Mouse (Mus musculus) embryonic facial prominence, embryonic 14.5 days (tissue): ENCODE results near the gene Slc11a1. TPM values are rescaled to one million over a fixed set of nuclear protein-coding genes. Genes with fewer than 3 reads are reported as not detected.

ENCODE experiments used
- ATAC-seq: fragments of 200-750 bp; cut with Nextera tagmentation; 2 replicates; pipeline ENCODE4 v1.8.0; 2017; ENCODE audit warnings: low read depth, moderate number of reproducible peaks, moderate TSS enrichment
- DNase-seq: peaks from one replicate; pipeline ENCODE4 v3.0.0-alpha.2; 2015; ENCODE audit warnings: low spot score
- H3K27ac ChIP-seq: fragments of 300-500 bp; sonication (generic); replicated peaks from 2 replicates; pipeline ENCODE4 v1.5.1; 2014; ENCODE audit warnings: low read depth, mild to moderate bottlenecking, low read length, moderate library complexity
- H3K27me3 ChIP-seq: fragments of 300-500 bp; sonication (generic); replicated peaks from 2 replicates; pipeline ENCODE4 v1.6.1; 2014; ENCODE audit warnings: low read length; ENCODE audit not compliant: control insufficient read depth, insufficient read depth
- H3K36me3 ChIP-seq: fragments of 300-500 bp; sonication (generic); 2 replicates; pipeline ENCODE4 v1.6.1; 2014; ENCODE audit warnings: low read length, mixed read lengths; ENCODE audit not compliant: control insufficient read depth, insufficient read depth
- H3K4me1 ChIP-seq: fragments of 300-500 bp; sonication (generic); 2 replicates; pipeline ENCODE4 v1.6.1; 2014; ENCODE audit warnings: antibody characterized with exemption, low read length; ENCODE audit not compliant: control insufficient read depth, insufficient read depth
- H3K4me2 ChIP-seq: fragments of 300-500 bp; sonication (generic); 2 replicates; pipeline ENCODE4 v1.6.1; 2014; ENCODE audit warnings: low read depth, mild to moderate bottlenecking, low read length, moderate library complexity, mixed read lengths
- H3K4me3 ChIP-seq: fragments of 300-500 bp; sonication (generic); 2 replicates; pipeline ENCODE4 v1.5.1; 2014; ENCODE audit warnings: low read depth, mild to moderate bottlenecking, low read length
- H3K9ac ChIP-seq: fragments of 300-500 bp; sonication (generic); 2 replicates; pipeline ENCODE4 v1.6.1; 2014; ENCODE audit warnings: low read depth, mild to moderate bottlenecking, low read length, moderate library complexity, mixed read lengths
- H3K9me3 ChIP-seq: fragments of 300-500 bp; sonication (generic); 2 replicates; pipeline ENCODE4 v1.6.1; 2016; ENCODE audit warnings: low read length; ENCODE audit not compliant: control insufficient read depth
- WGBS: fragments of 180-500 bp; shearing (Covaris S2); extraction: QIAGEN DNeasy Blood & Tissue Kit; methylation state at CpG from one replicate; pipeline ENCODE4 v1.1.7; 2014; 5-methylcytosine and 5-hydroxymethylcytosine counted together
- polyA plus RNA-seq: library from polyadenylated mRNA; unstranded; fragments of >200 nt; fragmentation: Nextera tagmentation; extraction: Ambion mirVana; gene quantifications from 2 replicates; pipeline ENCODE4 v1.2.1, GENCODE M21; 2014

Gene Slc11a1
- polyA plus RNA-seq, 1 experiment from 2014 or later: 5.6 TPM

GRCm38 (mm10) chr1:74362325-74363229 lies 12.4 kb upstream of the Slc11a1 start:
- 0 out of 2 replicates have a peak overlapping the region, but pooled peaks have one; percentile 4 for H3K27ac ChIP-seq

DNA sequence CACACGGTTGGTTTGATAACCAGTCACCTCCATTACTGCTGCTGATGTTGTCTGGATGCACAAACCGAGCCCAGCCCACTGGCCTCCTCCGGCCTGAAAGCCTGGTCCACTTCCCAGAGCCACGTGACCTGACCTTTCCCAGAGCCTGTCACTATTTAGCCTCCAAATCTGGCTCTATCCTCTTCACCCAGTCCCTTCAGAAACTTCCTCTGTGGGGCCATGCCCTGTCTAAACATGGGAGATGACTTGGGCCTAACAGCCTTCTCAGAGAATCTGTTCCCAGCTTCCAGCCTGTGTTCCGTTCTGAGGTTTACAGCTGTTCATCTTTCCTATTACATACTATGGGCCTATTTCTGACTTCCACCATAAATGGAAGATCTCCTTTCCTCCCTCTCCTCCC lies 11.6 kb upstream of the Slc11a1 start:
- no peak overlapping the region for H3K4me3 ChIP-seq
- no peaks in the 10 kb centered on the region; the same call in 1 of the 2 replicates for H3K4me1 ChIP-seq
- 67% methylated on average over 5 of the region's 5 CpGs for WGBS
- H3K27ac ChIP-seq: no peak overlapping the region
- no peaks in the 10 kb centered on the region for H3K36me3 ChIP-seq
- no peak for ATAC-seq
- H3K27me3 ChIP-seq: 0 out of 2 replicates have a peak, but pooled peaks cover 2% of the 10 kb centered on the region
- H3K9ac ChIP-seq: no peak overlapping the region
- DNase-seq: no peak
- no peaks in the 10 kb centered on the region for H3K9me3 ChIP-seq
- no peak overlapping the region for H3K4me2 ChIP-seq

More at GRCm38 (mm10) chr1:74362325-74363229, 12.4 kb upstream of the Slc11a1 start:
- H3K36me3 ChIP-seq: no peaks in the 10 kb centered on the region
- peak overlapping the region; percentile 14; the same call in 1 of the 2 replicates for H3K4me2 ChIP-seq
- no peaks in the 10 kb centered on the region; the same call in 1 of the 2 replicates for H3K4me1 ChIP-seq
- ATAC-seq (0 out of 2 replicates have a peak, but pooled peaks have one; percentile 35), DNase-seq (peak; percentile 27)
- 0 out of 2 replicates have a peak, but pooled peaks cover 2% of the 10 kb centered on the region for H3K27me3 ChIP-seq
- 0 out of 2 replicates have a peak overlapping the region, but pooled peaks have one; percentile 19 for H3K9ac ChIP-seq
- H3K9me3 ChIP-seq: no peaks in the 10 kb centered on the region
- no peak overlapping the region for H3K4me3 ChIP-seq
- 64% methylated on average over 17 of the region's 17 CpGs for WGBS

- Histone ChIP-seq H3K9ac (no peak overlapping the region), H3K27ac (no peak overlapping the region), H3K4me2 (no peak overlapping the region), H3K36me3 (no peaks in the 10 kb centered on the region), H3K4me3 (no peak overlapping the region), H3K9me3 (no peaks in the 10 kb centered on the region), H3K4me1 (no peaks in the 10 kb centered on the region; the same call in 1 of the 2 replicates), H3K27me3 (0 out of 2 replicates have a peak, but pooled peaks cover 2% of the 10 kb centered on the region)
- DNase-seq (no peak), ATAC-seq (no peak)
- WGBS: 73% methylated on average over 8 of the region's 8 CpGs
Measured at GRCm38 (mm10) chr1:74364270-74364669, 10.7 kb upstream of the Slc11a1 start.

GRCm38 (mm10) chr1:74367886-74368645 lies 6.9 kb upstream of the Slc11a1 start:
- ATAC-seq (peak; percentile 92), DNase-seq (peak; percentile 79)
- peak overlapping the region; percentile 68 for H3K4me2 ChIP-seq
- WGBS: 19% methylated on average over 34 of the region's 34 CpGs
- no peaks in the 10 kb centered on the region for H3K9me3 ChIP-seq
- no peaks in the 10 kb centered on the region; the same call in 1 of the 2 replicates for H3K4me1 ChIP-seq
- H3K9ac ChIP-seq: peak overlapping the region; percentile 51
- H3K27me3 ChIP-seq: 0 out of 2 replicates have a peak, but pooled peaks cover 2% of the 10 kb centered on the region
- H3K36me3 ChIP-seq: no peaks in the 10 kb centered on the region
- no peak overlapping the region for H3K27ac ChIP-seq
- H3K4me3 ChIP-seq: peak overlapping the region; percentile 33

DNA sequence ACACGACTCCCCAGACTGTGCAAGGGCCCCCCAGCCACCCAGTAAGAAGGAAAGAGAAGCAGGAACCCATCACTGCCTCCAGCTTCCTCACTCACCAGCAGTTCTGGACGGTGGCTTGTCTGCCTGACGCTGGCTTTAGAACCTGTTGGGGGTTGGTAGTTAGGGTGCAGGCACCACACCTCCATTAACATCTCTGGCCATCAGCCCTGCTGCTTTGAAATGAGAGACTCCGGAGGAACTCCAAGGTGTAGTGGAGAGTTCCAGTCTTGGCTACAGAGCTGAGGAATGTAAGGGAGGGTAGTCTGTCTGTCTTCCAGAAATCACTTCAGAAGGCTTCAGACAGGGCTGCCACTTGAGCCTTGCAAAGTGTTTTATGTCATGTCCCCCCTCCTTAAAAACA lies 5.0 kb upstream of the Slc11a1 start:
- no peak overlapping the region for H3K4me2 ChIP-seq
- H3K9me3 ChIP-seq: no peaks in the 10 kb centered on the region
- H3K4me3 ChIP-seq: no peak overlapping the region
- no peaks in the 10 kb centered on the region for H3K36me3 ChIP-seq
- no peaks in the 10 kb centered on the region; the same call in 1 of the 2 replicates for H3K4me1 ChIP-seq
- H3K27me3 ChIP-seq: 0 out of 2 replicates have a peak, but pooled peaks cover 2% of the 10 kb centered on the region
- no peak overlapping the region for H3K9ac ChIP-seq
- WGBS: 48% methylated on average over 4 of the region's 4 CpGs
- ATAC-seq (no peak), DNase-seq (no peak)
- H3K27ac ChIP-seq: no peak overlapping the region

DNA sequence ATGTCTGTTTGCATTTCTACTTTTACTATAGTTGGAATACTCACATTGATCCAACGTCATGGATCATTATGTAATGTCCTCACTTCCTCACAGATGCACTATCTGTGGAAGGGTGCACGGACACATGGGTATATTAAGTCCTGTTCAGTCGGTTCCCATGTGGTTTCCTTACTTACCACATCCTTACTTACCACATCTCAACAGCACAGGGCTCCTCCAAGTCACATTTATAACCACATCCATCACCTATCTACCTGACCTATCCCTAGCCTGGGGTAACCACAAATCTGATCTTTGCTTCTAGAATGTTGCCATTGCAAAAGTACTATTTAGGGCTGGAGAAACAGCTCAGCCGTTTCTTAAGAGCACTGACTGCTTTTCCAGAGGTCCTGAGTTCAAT lies 1.6 kb upstream of the Slc11a1 start:
- no peaks in the 10 kb centered on the region for H3K9me3 ChIP-seq
- no peak overlapping the region for H3K4me3 ChIP-seq
- DNase-seq (no peak), ATAC-seq (no peak)
- no peaks in the 10 kb centered on the region for H3K36me3 ChIP-seq
- H3K4me1 ChIP-seq: no peaks in the 10 kb centered on the region
- H3K9ac ChIP-seq: no peak overlapping the region
- WGBS: 70% methylated on average over 4 of the region's 4 CpGs
- H3K27ac ChIP-seq: no peak overlapping the region
- H3K27me3 ChIP-seq: no peaks in the 10 kb centered on the region
- H3K4me2 ChIP-seq: no peak overlapping the region

- H3K9ac ChIP-seq: no peak overlapping the region
- DNase-seq (no peak), ATAC-seq (no peak)
- H3K4me2 ChIP-seq: no peak overlapping the region
- H3K4me3 ChIP-seq: no peak overlapping the region
- WGBS: 80% methylated on average over 10 of the region's 10 CpGs
- no peaks in the 10 kb centered on the region for H3K27me3 ChIP-seq
- H3K27ac ChIP-seq: no peak overlapping the region
- H3K4me1 ChIP-seq: no peaks in the 10 kb centered on the region
- H3K9me3 ChIP-seq: no peaks in the 10 kb centered on the region
- no peaks in the 10 kb centered on the region for H3K36me3 ChIP-seq
Measured at GRCm38 (mm10) chr1:74375561-74375960, 566 bp downstream of the Slc11a1 start.

DNA sequence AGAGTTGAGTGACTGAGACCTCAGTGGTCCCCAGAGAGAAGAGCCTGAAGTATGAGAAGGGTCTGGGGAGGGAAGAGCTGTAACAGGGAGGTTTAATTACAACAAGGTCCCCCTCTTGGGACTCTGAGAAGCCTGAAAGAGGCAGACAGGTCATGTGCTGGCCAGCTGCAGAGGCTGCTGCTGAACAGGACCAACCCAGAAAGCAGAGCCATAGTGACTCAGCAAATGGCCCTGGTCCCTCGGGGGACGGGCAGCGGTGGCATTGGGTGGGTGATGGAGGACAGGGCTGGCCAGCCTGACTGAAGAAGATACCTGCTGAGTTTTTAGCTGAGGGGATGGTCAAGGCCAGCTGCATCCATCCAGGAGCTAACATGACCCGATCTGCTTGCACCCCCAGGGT lies 1.4 kb downstream of the Slc11a1 start:
- no peaks in the 10 kb centered on the region for H3K9me3 ChIP-seq
- no peak overlapping the region for H3K27ac ChIP-seq
- no peaks in the 10 kb centered on the region for H3K27me3 ChIP-seq
- H3K36me3 ChIP-seq: no peaks in the 10 kb centered on the region
- H3K4me2 ChIP-seq: no peak overlapping the region
- H3K9ac ChIP-seq: no peak overlapping the region
- H3K4me1 ChIP-seq: no peaks in the 10 kb centered on the region
- H3K4me3 ChIP-seq: no peak overlapping the region
- 81% methylated on average over 4 of the region's 4 CpGs for WGBS
- peak; percentile 17; the same call in 1 of the 2 replicates for ATAC-seq
- DNase-seq: no peak
